Mouse (Mus musculus): ENCODE data around the gene Pou2f3. TPM values are rescaled to one million over a fixed set of nuclear protein-coding genes. Genes with fewer than 3 reads are reported as not detected.

The Pou2f3 gene
- total and polyA plus RNA-seq, 3 experiments = not detected

- no peak for DNase-seq
Observed at GRCm38 (mm10) chr9:43231805-43232204, 21.6 kb upstream of the Pou2f3 start.

- DNase-seq = peak; percentile 45
Observed at GRCm38 (mm10) chr9:43230886-43231285, 20.7 kb upstream of the Pou2f3 start.

GRCm38 (mm10) chr9:43229962-43230361 is 19.8 kb upstream of the Pou2f3 start:
- no peak for DNase-seq

GRCm38 (mm10) chr9:43229398-43229895 is 19.3 kb upstream of the Pou2f3 start:
- no peak for DNase-seq

- DNase-seq = no peak
Observed at GRCm38 (mm10) chr9:43228745-43229144, 18.6 kb upstream of the Pou2f3 start.

- DNase-seq = peak; percentile 30
Observed at GRCm38 (mm10) chr9:43227626-43228025, 17.5 kb upstream of the Pou2f3 start.

GRCm38 (mm10) chr9:43226573-43227160 is 16.5 kb upstream of the Pou2f3 start:
- DNase-seq = no peak

GRCm38 (mm10) chr9:43225481-43225880 is 15.3 kb upstream of the Pou2f3 start:
- DNase-seq = no peak

GRCm38 (mm10) chr9:43224771-43225355 is 14.7 kb upstream of the Pou2f3 start:
- no peak for DNase-seq

- DNase-seq = no peak
Observed at GRCm38 (mm10) chr9:43222429-43222715, 12.2 kb upstream of the Pou2f3 start.

GRCm38 (mm10) chr9:43221643-43222428 is 11.7 kb upstream of the Pou2f3 start:
- peak; percentile 74 for DNase-seq

- DNase-seq = peak; percentile 54
Observed at GRCm38 (mm10) chr9:43210771-43211450, 742 bp upstream of the Pou2f3 start.

- DNase-seq = no peak
Observed at GRCm38 (mm10) chr9:43206022-43206390, 4.2 kb downstream of the Pou2f3 start.

GRCm38 (mm10) chr9:43205343-43206021 is 4.7 kb downstream of the Pou2f3 start:
- DNase-seq = no peak

- no peak for DNase-seq
Observed at GRCm38 (mm10) chr9:43200212-43200611, 10.0 kb downstream of the Pou2f3 start.

- no peak for DNase-seq
Observed at GRCm38 (mm10) chr9:43194001-43194400, 16.2 kb downstream of the Pou2f3 start.

- no peak for DNase-seq
Observed at GRCm38 (mm10) chr9:43191561-43191960, 18.6 kb downstream of the Pou2f3 start.

GRCm38 (mm10) chr9:43189021-43189356 is 21.2 kb downstream of the Pou2f3 start:
- no peak for DNase-seq

GRCm38 (mm10) chr9:43188309-43189020 is 21.7 kb downstream of the Pou2f3 start:
- no peak for DNase-seq

- DNase-seq = peak; percentile 15
Observed at GRCm38 (mm10) chr9:43179614-43180013, 30.6 kb downstream of the Pou2f3 start.

- DNase-seq = no peak
Observed at GRCm38 (mm10) chr9:43178172-43178571, 32.0 kb downstream of the Pou2f3 start.

GRCm38 (mm10) chr9:43167081-43167480 is 43.1 kb downstream of the Pou2f3 start:
- no peak for DNase-seq
